Mouse (Mus musculus) kidney, postnatal 0 days (tissue): ENCODE measurements around the gene Inhbe. TPM values are rescaled to one million over a fixed set of nuclear protein-coding genes. Genes with fewer than 3 reads are reported as not detected.

Experiments used
- ATAC-seq: fragments of 200-750 bp; cut with Nextera tagmentation; replicated peaks from 2 replicates; pipeline ENCODE4 v1.8.0; 2017; ENCODE audit warnings: low read depth, moderate number of reproducible peaks, moderate TSS enrichment, moderate library complexity; ENCODE audit not compliant: low FRiP score
- DNase-seq: peaks from one replicate; pipeline ENCODE4 v3.0.0-alpha.2; 2016; ENCODE audit warnings: low spot score
- H3K27ac ChIP-seq: fragments of 300-500 bp; sonication (generic); 2 replicates; pipeline ENCODE4 v1.5.1; 2014; ENCODE audit warnings: mild to moderate bottlenecking
- H3K27me3 ChIP-seq: fragments of 300-500 bp; sonication (generic); 2 replicates; pipeline ENCODE4 v1.6.1; 2014; ENCODE audit warnings: low read length, mixed read lengths; ENCODE audit not compliant: insufficient read depth
- H3K36me3 ChIP-seq: fragments of 300-500 bp; sonication (generic); 2 replicates; pipeline ENCODE4 v1.6.1; 2014; ENCODE audit warnings: low read length, mixed read lengths; ENCODE audit not compliant: insufficient read depth
- H3K4me1 ChIP-seq: fragments of 300-500 bp; sonication (generic); replicated peaks from 2 replicates; pipeline ENCODE4 v1.6.1; 2014; ENCODE audit warnings: antibody characterized with exemption, low read length, mixed read lengths; ENCODE audit not compliant: insufficient read depth
- H3K4me2 ChIP-seq: fragments of 300-500 bp; sonication (generic); 2 replicates; pipeline ENCODE4 v1.6.1; 2014; ENCODE audit warnings: mild to moderate bottlenecking, low read length, moderate library complexity, mixed read lengths
- H3K4me3 ChIP-seq: fragments of 300-500 bp; sonication (generic); replicated peaks from 2 replicates; pipeline ENCODE4 v1.5.1; 2014; ENCODE audit warnings: low read depth, low read length
- H3K9ac ChIP-seq: fragments of 300-500 bp; sonication (generic); 2 replicates; pipeline ENCODE4 v1.6.1; 2014; ENCODE audit warnings: low read depth, low read length
- H3K9me3 ChIP-seq: fragments of 300-500 bp; sonication (generic); replicated peaks from 2 replicates; pipeline ENCODE4 v1.6.1; 2016; ENCODE audit warnings: low read length, inconsistent platforms, mixed read lengths
- CTCF ChIP-seq: IDR thresholded peaks from 2 replicates; pipeline ENCODE4 v1.5.1; 2016; ENCODE audit warnings: antibody characterized with exemption, low read depth, mild to moderate bottlenecking, moderate library complexity
- WGBS: fragments of 180-500 bp; shearing (Covaris S2); extraction: QIAGEN DNeasy Blood & Tissue Kit; methylation state at CpG from one replicate; pipeline ENCODE4 v1.1.7; 2014; 5-methylcytosine and 5-hydroxymethylcytosine counted together
- polyA plus RNA-seq: library from polyadenylated mRNA; unstranded; fragments of >200 nt; fragmentation: Nextera tagmentation; extraction: Ambion mirVana; gene quantifications from 2 replicates; pipeline ENCODE4 v1.2.1, GENCODE M21; 2015

Gene Inhbe
- polyA plus RNA-seq, 1 experiment from 2014 or later = not detected

DNA sequence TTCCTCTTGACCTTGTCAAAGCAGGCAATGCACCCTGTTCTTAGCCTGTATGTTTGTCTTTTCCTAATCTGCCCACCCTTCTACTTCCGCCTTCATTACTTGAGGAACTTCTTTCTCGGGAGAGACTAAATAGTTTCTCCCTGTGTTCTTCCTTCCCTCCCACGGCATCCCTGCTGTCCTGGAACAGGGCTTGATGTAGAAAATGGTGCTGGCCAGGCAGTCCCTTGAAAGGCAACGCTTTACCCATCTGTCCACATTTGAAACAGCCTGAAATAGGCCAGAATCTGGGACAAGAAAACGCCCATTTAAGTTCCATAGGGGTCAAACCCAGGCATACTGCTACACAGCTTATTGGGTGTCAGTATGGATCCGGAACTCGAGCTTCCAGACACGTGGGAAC, 4.4 kb downstream of the Inhbe start:
- Histone ChIP-seq H3K9ac (no peak overlapping the region), H3K4me2 (no peak overlapping the region), H3K4me1 (no peaks in the 10 kb centered on the region), H3K27me3 (no peaks in the 10 kb centered on the region), H3K9me3 (no peaks in the 10 kb centered on the region), H3K27ac (no peak overlapping the region), H3K36me3 (no peaks in the 10 kb centered on the region), H3K4me3 (no peak overlapping the region)
- DNase-seq (no peak), ATAC-seq (no peak)
- TF ChIP-seq CTCF = no peak
- 71% methylated on average over 8 of the region's 8 CpGs for WGBS

DNA sequence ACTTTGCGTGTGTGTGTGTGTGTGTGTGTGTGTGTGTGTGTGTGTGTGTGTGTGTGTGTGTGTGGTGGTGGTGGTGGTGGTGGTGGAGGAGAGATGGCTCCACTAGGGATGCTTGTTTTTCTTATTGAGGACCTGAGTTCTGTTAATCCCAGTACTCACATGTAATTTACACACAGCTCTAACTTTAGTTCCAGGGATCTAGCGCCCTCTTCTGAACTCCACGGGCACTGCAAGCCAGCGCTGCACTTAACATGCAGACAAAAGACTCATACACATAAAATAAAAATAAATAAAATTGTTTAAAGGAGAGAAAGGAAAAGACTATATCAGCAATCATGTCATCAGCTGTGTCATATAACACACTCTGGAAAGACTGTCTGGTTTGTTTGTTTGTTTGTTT, 5.3 kb downstream of the Inhbe start:
- TF ChIP-seq CTCF = peak; percentile 19; the same call in 1 of the 2 replicates
- H3K4me2 ChIP-seq = no peak overlapping the region
- H3K36me3 ChIP-seq = no peaks in the 10 kb centered on the region
- ATAC-seq (no peak), DNase-seq (no peak)
- H3K4me1 ChIP-seq = no peaks in the 10 kb centered on the region
- no peak overlapping the region for H3K27ac ChIP-seq
- 62% methylated on average over 4 of the region's 4 CpGs for WGBS
- H3K4me3 ChIP-seq = no peak overlapping the region
- H3K9ac ChIP-seq = no peak overlapping the region
- H3K9me3 ChIP-seq = no peaks in the 10 kb centered on the region
- H3K27me3 ChIP-seq = no peaks in the 10 kb centered on the region

DNA sequence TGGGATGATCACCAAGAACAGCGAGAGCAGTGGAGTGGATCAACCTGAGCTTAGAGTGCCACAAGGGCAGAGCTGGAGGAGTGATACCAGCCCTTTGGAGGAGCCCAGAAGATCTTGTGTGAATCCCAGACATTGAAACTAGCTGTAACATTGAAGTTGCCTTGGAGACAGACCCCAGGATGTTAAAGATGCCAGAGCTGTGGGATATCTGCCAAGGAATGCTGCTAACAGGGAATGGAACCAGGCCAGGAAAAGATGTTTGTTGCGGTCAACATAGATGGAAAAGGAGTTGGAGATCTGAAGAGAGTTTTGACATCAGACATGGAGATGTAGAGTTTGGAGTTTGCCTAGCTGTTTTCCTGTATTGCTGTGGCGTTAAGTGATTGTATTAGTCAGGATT, 8.0 kb downstream of the Inhbe start:
- ATAC-seq (no peak), DNase-seq (no peak)
- no peak overlapping the region for H3K4me2 ChIP-seq
- H3K9me3 ChIP-seq = no peaks in the 10 kb centered on the region
- no peaks in the 10 kb centered on the region for H3K27me3 ChIP-seq
- WGBS = 73% methylated on average over 3 of the region's 3 CpGs
- H3K36me3 ChIP-seq = no peaks in the 10 kb centered on the region
- H3K4me3 ChIP-seq = no peak overlapping the region
- TF ChIP-seq CTCF = no peak
- H3K27ac ChIP-seq = no peak overlapping the region
- H3K9ac ChIP-seq = no peak overlapping the region
- no peaks in the 10 kb centered on the region for H3K4me1 ChIP-seq

DNA sequence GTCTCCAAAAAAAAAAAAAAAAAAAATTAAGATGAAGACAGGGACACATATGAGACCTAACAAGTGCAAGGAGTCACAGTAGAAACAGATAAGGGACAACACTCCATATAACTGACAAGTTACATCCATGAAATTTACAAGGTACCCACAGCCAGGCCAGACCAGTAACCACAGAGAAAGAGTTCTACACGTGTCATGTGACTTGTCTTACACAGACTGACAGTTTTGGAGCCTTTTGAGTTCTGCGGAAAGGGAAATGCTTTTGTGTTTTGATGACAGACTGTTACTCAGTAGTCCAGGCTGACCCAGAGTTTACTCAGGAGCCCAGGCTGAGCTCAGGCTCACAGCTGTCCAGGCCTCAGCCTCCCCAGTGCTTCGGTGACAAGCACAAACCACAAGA, 11.2 kb downstream of the Inhbe start:
- ATAC-seq = no peak
- no peak overlapping the region for H3K4me2 ChIP-seq
- no peak overlapping the region for H3K9ac ChIP-seq
- WGBS = 55% methylated on average over 3 of the region's 3 CpGs
- H3K36me3 ChIP-seq = no peaks in the 10 kb centered on the region
- no peak overlapping the region for H3K27ac ChIP-seq
- 0 out of 2 replicates have a peak, but pooled peaks cover 7% of the 10 kb centered on the region for H3K27me3 ChIP-seq
- H3K9me3 ChIP-seq = no peaks in the 10 kb centered on the region
- peaks cover 7% of the 10 kb centered on the region; the same call in 1 of the 2 replicates for H3K4me1 ChIP-seq
- H3K4me3 ChIP-seq = no peak overlapping the region
- TF ChIP-seq CTCF = no peak
- DNase-seq = no peak

DNA sequence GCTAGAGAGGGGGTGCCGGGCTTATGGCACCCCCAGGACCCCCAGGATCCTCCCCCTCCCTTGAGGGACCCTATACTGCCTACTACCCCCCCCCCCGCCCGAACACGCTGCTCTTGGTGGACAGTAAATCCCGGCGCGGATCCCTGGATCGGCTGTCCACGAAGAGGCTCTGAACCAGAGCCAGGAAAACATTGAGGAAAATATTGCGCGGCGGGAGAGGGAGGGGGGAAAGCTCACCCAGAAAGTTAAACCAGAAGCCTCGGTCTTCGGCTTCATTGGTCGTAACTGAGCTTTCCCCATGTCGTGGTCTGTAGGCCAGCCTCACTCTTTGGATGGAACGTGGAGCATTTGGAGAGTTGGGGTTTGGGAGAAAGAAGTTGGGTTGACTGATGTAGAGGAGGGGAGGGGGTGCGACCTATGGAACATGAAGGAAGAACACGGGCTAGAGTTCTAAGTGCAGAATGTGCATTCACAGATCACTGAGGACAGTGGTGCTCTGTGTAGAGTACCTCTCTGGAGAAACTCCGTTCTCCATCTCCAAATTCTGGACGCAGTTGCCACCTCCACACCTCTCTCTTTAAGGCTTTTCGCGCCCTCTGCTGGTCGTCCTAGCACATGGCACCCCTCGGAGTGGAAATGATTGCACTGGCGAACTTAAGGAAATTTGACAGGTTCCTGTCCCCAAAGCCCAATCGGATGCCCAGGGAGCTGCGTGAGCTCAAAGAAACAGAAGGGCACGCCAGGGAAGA, 12.1 kb downstream of the Inhbe start, which contains the start of gene Gli1:
Gene Gli1, minus strand, starts transcription at position 84 of the 749 bp plus-strand sequence.
- WGBS = under 1% methylated on average over 29 of the region's 29 CpGs
- H3K27me3 ChIP-seq = 0 out of 2 replicates have a peak, but pooled peaks cover 7% of the 10 kb centered on the region
- H3K4me2 ChIP-seq = peak within 1 kb of the TSS; percentile 86
- H3K4me1 ChIP-seq = peaks cover 7% of the 10 kb centered on the region; the same call in 1 of the 2 replicates
- no peaks in the 10 kb centered on the region for H3K36me3 ChIP-seq
- H3K9ac ChIP-seq = peak within 1 kb of the TSS; percentile 50
- peak within 1 kb of the TSS; percentile 47 for H3K4me3 ChIP-seq
- ATAC-seq (0 out of 2 replicates have a peak, but pooled peaks have one; percentile 17), DNase-seq (peak; percentile 91)
- no peaks in the 10 kb centered on the region for H3K9me3 ChIP-seq
- H3K27ac ChIP-seq = peak within 1 kb of the TSS; percentile 89
- peak; percentile 94 for TF ChIP-seq CTCF

DNA sequence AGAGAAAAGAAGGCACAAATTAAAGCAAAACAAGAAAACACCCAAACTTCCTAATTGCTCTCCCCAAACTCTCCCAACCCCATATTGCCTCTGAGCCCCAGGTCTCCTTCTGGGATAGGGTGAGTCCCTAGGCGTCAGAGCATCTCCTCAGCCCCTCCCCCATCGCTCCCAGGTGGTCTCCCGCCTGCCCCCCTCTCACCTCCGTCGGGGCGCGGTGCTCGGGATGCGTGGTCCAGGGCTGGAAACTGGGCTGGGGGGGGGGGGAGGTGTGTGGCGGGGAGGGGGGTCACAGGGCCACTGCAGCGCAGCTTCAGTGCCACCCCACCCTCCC, 12.9 kb downstream of the Inhbe start:
- Histone ChIP-seq H3K4me3 (peak overlapping the region; percentile 47), H3K4me1 (peaks cover 7% of the 10 kb centered on the region; the same call in 1 of the 2 replicates), H3K27me3 (0 out of 2 replicates have a peak, but pooled peaks cover 7% of the 10 kb centered on the region), H3K9me3 (no peaks in the 10 kb centered on the region), H3K9ac (peak overlapping the region; percentile 47; the same call in 1 of the 2 replicates), H3K4me2 (peak overlapping the region; percentile 86), H3K27ac (peak overlapping the region; percentile 89), H3K36me3 (no peaks in the 10 kb centered on the region)
- DNase-seq (no peak), ATAC-seq (no peak)
- WGBS = under 1% methylated on average over 10 of the region's 11 CpGs
- no peak for TF ChIP-seq CTCF
